Mouse (Mus musculus) liver, embryonic 16.5 days (tissue): ENCODE measurements at regions not wholly inside any gene's neighbourhood (a gene's known extent, or its start where the extent isn't known, plus 50 kb on each side); places are given as distances from the start of the nearest gene placed in this dataset.

ENCODE experiments used
- ATAC-seq: fragments of 200-750 bp; cut with Nextera tagmentation; 2 replicates; pipeline ENCODE4 v1.8.0; 2017; ENCODE audit warnings: low read depth, mild to moderate bottlenecking, moderate number of reproducible peaks, moderate library complexity
- H3K27ac ChIP-seq: fragments of 300-500 bp; sonication (generic); 2 replicates; pipeline ENCODE4 v1.5.1; 2014; ENCODE audit warnings: mild to moderate bottlenecking, low read length
- H3K27me3 ChIP-seq: fragments of 300-500 bp; sonication (generic); 2 replicates; pipeline ENCODE4 v1.6.1; 2014; ENCODE audit warnings: low read depth, low read length, mixed read lengths; ENCODE audit not compliant: control insufficient read depth, insufficient read depth
- H3K36me3 ChIP-seq: fragments of 300-500 bp; sonication (generic); 2 replicates; pipeline ENCODE4 v1.6.1; 2014; ENCODE audit warnings: mild to moderate bottlenecking; ENCODE audit not compliant: control insufficient read depth, insufficient read depth
- H3K4me1 ChIP-seq: fragments of 300-500 bp; sonication (generic); 2 replicates; pipeline ENCODE4 v1.6.1; 2014; ENCODE audit warnings: low read depth, low read length, mixed read lengths; ENCODE audit not compliant: control insufficient read depth
- H3K4me2 ChIP-seq: fragments of 300-500 bp; sonication (generic); 2 replicates; pipeline ENCODE4 v1.6.1; 2014; ENCODE audit warnings: low read depth, low read length, mixed read lengths
- H3K4me3 ChIP-seq: fragments of 300-500 bp; sonication (generic); 2 replicates; pipeline ENCODE4 v1.5.1; 2014; ENCODE audit warnings: low read depth, mild to moderate bottlenecking, low read length
- H3K9ac ChIP-seq: fragments of 300-500 bp; sonication (generic); 2 replicates; pipeline ENCODE4 v1.6.1; 2014; ENCODE audit warnings: low read depth, low read length
- H3K9me3 ChIP-seq: fragments of 300-500 bp; sonication (generic); replicated peaks from 2 replicates; pipeline ENCODE4 v1.6.1; 2016; ENCODE audit warnings: low read length; ENCODE audit not compliant: control insufficient read depth
- WGBS: fragments of 180-500 bp; shearing (Covaris S2); extraction: QIAGEN DNeasy Blood & Tissue Kit; methylation state at CpG from one replicate; pipeline ENCODE4 v1.1.7; 2014; ENCODE audit not compliant: insufficient replicate concordance; 5-methylcytosine and 5-hydroxymethylcytosine counted together

DNA sequence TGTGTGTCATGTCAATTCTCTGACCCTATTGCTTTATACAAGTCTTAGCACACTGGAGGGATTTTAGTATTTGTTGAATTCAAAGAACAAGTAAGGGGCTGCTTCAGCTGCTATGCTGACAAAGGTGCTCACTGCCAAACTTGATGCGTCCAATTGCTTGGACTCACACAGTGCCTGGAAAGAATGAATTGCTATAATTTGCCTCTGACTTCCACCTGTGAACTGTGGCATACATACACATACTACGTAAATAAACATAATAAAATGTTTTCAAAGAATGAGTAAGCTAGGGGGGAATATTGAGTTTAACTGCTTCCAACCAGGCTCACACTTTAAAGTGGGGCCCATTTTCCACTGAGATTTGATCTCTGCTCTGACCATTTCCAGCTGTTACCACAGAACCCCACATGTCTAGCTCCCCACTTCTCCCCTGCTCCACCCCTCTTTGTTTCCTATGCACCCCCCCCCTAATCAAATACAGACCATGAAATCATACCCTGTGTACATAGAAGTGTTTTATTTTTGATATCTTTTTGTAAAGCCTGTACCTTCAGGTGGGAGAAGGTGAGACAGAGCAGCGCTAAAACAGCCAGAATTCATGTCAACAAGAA lies 143.4 kb upstream of the Rarb start:
- Histone ChIP-seq H3K36me3 (no peaks in the 10 kb centered on the region), H3K4me2 (no peak overlapping the region), H3K4me3 (no peak overlapping the region), H3K27ac (no peak overlapping the region), H3K9me3 (no peaks in the 10 kb centered on the region), H3K9ac (no peak overlapping the region), H3K4me1 (no peaks in the 10 kb centered on the region), H3K27me3 (no peaks in the 10 kb centered on the region)
- 60% methylated on average over 3 of the region's 3 CpGs for WGBS
- ATAC-seq, result no peak

DNA sequence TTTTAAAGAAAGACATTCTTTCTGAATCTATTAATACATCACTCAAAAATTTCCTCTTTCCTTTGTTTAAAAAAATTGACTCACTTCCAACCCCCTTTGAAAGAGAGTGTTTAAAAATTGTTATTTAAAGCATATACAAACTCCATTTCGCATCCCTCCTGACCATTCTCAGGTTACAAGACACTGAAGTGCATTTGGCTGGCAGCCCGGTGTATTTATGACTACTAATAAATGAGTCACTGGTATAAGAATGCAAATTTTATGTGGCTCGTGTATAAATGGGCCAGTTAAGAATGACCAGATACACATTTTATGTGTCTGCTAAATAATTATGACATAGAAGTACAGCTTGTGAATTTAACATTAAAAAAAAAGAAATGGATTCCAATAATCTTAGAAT lies 138.8 kb upstream of the Rarb start:
- H3K4me1 ChIP-seq, result no peaks in the 10 kb centered on the region
- no peaks in the 10 kb centered on the region for H3K36me3 ChIP-seq
- no peaks in the 10 kb centered on the region for H3K9me3 ChIP-seq
- 51% methylated on average over 3 of the region's 3 CpGs for WGBS
- H3K27me3 ChIP-seq, result no peaks in the 10 kb centered on the region
- no peak overlapping the region for H3K9ac ChIP-seq
- H3K4me2 ChIP-seq, result no peak overlapping the region
- H3K4me3 ChIP-seq, result no peak overlapping the region
- no peak for ATAC-seq
- no peak overlapping the region for H3K27ac ChIP-seq

DNA sequence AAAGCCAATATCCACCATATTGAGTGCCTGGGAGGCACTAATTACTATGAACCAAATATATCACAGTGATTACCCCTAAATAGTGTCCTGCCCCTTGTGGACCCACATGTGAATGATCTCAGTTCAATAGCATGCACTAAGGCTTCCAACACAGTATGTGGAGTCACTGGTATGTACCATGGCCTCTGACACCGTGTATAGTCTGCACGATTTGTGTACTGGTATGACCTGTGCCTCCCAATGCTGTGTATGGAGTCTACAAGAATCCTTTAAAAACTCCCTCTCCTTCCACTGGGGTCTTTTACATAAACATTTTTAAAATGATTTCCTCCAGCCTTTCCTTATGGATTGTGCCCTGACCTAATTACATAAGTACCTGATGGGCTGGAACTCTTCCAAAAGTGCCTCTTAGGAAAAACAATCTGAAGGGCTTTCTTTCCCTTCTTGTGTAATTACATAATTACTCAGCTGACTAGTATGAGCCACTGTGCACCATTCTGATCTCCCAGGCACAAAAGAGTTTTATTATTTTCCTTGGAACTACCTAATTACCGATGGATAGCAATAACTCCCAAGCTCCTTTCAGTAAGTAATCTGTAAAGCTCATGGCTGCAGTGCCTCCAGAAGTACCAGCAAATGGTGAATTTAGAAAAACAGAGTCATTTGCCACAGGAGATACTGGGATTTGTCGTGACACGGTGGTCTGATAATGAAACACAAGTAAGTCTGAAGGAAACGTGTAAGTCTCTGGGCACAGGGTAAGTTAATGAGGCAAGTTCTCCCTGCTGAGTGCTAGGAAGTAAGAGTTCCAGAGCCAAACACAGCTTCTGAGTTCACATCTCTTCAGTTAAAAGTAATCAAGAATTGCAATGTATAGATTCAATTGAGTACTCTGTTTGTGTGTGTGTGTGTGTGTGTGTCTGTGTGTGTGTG lies 135.8 kb upstream of the Rarb start:
- Histone ChIP-seq H3K9ac (no peak overlapping the region), H3K27ac (no peak overlapping the region), H3K4me1 (no peaks in the 10 kb centered on the region), H3K36me3 (no peaks in the 10 kb centered on the region), H3K4me3 (no peak overlapping the region), H3K9me3 (no peaks in the 10 kb centered on the region), H3K4me2 (no peak overlapping the region), H3K27me3 (no peaks in the 10 kb centered on the region)
- no peak for ATAC-seq
- WGBS, result 61% methylated on average over 6 of the region's 6 CpGs

DNA sequence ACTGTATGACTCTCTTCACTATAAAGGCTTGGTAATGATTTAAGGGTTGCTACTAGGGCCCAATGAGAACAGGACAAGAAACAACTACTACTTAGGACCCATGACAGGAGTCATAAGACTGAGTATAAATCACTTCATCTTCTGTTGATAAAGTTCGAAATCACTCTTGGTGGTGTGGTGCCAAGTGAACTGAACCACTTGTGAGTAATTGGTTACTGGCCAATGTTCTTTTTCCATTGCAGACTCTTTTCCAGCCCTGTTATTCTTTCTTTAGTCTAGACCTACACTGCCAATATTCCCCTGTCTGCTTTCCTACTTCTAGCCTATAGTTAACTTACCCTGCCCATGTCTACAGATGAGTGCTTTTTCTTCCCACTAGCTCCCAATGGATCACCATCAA lies 129.8 kb upstream of the Rarb start:
- Histone ChIP-seq H3K9ac (no peak overlapping the region), H3K36me3 (no peaks in the 10 kb centered on the region), H3K27ac (no peak overlapping the region), H3K27me3 (no peaks in the 10 kb centered on the region), H3K4me3 (no peak overlapping the region), H3K9me3 (no peaks in the 10 kb centered on the region), H3K4me1 (no peaks in the 10 kb centered on the region), H3K4me2 (no peak overlapping the region)
- ATAC-seq, result no peak
- 63% methylated on average over 1 of the region's 1 CpGs for WGBS

DNA sequence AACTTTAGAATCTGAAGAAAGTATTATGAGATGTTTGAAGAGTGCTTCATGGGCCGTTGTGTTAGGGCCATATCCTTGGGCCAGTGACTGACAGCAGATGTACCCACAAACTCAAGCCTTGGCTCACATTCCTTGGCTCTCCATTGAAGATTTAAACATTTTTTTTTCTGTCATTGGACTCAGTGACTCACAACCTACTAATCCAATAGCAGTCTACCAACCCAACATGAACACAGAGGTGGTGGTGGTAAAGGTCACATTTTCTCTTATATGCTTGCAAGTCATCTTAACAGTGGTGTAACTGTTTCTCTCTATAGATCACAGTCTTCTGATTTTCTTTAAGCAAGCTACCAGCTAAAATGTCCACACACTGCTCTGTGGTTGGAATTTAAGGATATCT lies 125.5 kb upstream of the Rarb start:
- Histone ChIP-seq H3K9ac (no peak overlapping the region), H3K4me1 (no peaks in the 10 kb centered on the region), H3K27me3 (no peaks in the 10 kb centered on the region), H3K9me3 (no peaks in the 10 kb centered on the region), H3K27ac (no peak overlapping the region), H3K4me2 (no peak overlapping the region), H3K4me3 (no peak overlapping the region), H3K36me3 (no peaks in the 10 kb centered on the region)
- whole genome bisulfite sequencing, result 53% methylated on average over 1 of the region's 1 CpGs
- no peak for ATAC-seq

DNA sequence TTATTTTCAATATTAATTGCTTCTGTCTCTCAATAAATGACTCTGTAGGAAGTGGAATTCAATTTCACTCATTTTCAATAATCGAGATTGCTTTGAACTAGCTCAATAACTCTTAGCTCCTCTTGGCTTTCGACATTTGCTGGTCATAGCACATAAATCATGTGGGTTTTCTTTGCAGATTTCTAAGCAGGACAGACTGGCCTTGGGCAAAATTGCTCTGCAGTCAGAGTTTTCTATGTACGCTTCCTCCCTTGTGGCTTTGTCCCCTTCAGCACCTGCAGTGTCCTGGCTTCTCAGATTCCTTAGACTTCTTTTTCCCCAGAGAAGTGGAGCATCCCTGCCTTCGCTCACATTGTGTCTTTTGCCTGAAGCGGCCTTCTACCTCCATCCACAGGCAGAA lies 124.6 kb upstream of the Rarb start:
- ATAC-seq, result no peak
- Histone ChIP-seq H3K9me3 (no peaks in the 10 kb centered on the region), H3K27ac (no peak overlapping the region), H3K4me3 (no peak overlapping the region), H3K9ac (no peak overlapping the region), H3K4me2 (no peak overlapping the region), H3K36me3 (no peaks in the 10 kb centered on the region), H3K4me1 (no peaks in the 10 kb centered on the region), H3K27me3 (no peaks in the 10 kb centered on the region)
- 52% methylated on average over 5 of the region's 5 CpGs for WGBS

DNA sequence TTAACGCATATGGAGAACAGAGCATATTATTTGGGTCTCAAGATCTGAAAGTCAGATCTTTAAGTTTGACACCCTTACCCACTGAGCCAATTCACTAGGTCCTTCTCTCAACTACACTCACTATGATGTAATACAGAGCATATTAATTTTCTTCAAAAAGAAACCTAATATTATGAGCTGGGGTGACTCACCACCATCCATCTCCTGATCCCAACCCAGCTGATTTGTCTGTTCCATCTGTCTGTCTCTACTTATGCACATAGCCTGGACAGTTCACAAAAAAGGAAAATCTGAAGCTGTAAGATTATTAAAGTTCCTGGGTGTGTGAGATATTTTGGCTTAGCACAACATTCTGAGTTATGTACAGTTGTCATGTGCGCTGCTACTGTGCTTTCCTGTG lies 108.2 kb upstream of the Rarb start:
- Histone ChIP-seq H3K9ac (no peak overlapping the region), H3K36me3 (no peaks in the 10 kb centered on the region), H3K4me1 (no peaks in the 10 kb centered on the region), H3K4me3 (no peak overlapping the region), H3K4me2 (no peak overlapping the region), H3K9me3 (no peaks in the 10 kb centered on the region), H3K27me3 (no peaks in the 10 kb centered on the region), H3K27ac (no peak overlapping the region)
- no peak for ATAC-seq
- 75% methylated on average over 2 of the region's 2 CpGs for WGBS

DNA sequence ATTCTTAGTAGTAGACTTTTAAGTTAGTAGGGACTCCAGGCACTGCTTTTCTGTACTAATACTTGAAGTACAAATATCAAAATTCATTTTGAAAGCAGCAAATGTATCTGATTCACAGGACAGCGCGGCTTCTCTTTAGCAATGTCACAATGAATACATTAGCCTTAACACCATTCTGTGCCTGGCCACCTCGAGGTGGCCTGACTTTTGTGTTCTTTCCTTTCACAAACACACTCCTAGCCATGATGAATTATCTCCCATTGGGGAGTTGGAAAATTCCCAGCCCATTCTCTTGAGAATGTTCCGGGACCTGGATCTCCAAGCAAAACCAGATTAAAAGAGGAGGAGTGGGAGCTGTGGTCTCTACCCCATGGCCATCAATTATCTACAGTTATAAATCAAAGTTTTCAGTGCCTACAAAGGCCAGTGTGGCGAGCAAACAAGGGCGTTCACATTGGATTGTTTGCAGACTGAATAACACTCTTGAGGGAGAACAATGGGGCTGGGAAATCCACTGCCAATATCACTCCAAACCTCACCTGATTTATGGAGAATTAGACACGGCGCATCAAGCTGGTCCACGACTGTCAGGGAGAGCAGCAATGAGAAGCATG lies 82.7 kb upstream of the Rarb start:
- Histone ChIP-seq H3K36me3 (no peaks in the 10 kb centered on the region), H3K4me1 (no peaks in the 10 kb centered on the region), H3K9me3 (no peaks in the 10 kb centered on the region), H3K4me2 (no peak overlapping the region), H3K27ac (no peak overlapping the region), H3K27me3 (no peaks in the 10 kb centered on the region), H3K9ac (no peak overlapping the region), H3K4me3 (no peak overlapping the region)
- WGBS, result 41% methylated on average over 9 of the region's 9 CpGs
- no peak for ATAC-seq
